ENCODE assay signal across 8 mouse cellular contexts in the genomic region with DNA sequence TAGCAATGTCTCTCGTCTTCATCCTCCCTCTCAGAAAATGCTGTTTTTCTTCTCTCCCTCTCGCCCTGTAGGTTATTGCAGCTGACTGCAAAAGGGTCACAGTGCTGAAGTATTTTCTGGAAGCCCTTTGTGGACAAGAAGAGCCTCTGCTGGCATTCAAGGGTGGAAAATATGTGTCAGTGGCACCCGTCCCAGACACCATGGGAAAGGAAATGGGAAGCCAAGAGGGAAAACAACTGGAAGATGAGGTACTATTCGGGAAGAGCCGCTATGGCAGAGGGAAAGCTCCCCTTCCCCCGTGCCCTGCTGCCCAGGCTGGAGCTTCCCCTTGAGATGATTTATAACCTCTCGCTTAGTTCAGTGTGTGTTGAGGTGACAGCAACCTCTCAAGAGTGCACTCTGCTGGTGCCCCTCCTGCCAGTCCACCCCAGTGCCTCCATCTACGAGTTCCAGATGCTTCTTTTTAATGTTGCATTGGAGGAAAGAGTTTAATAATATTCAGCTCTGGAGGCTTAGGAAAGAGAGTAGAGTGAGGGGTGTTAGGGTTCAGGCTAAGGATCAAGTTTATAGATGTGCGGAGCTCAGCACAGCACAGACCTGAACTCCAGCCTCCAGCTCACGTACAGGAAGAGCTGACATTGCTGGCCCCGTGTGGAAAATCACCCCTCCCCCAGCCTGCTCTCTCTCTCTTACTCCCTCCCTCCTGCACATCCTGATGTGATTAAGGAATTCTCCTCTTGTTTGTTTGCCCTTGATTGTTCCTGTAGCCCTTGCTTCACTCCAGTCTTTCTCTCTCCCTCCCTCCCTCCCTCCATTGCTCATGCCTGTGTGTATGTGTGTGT. TPM values are rescaled to one million over a fixed set of nuclear protein-coding genes. Genes with fewer than 3 reads are reported as not detected.
DNase-seq lines count a peak whose midpoint lies in the region; ATAC-seq and TF ChIP-seq lines count a peak whose summit lies in the region.

No protein-coding gene starts in this region.

- no peak overlapping the region for H3K4me3 ChIP-seq in hindbrain, embryonic 16.5 days (ENCODE audit: low read length)
- no peak overlapping the region for H3K4me3 ChIP-seq in liver, embryonic 13.5 days (replicated peaks)
- no peak overlapping the region for H3K4me3 ChIP-seq in stomach, postnatal 0 days (ENCODE audit: low read depth, low read length)

- H3K27ac ChIP-seq in hindbrain, embryonic 16.5 days (ENCODE audit: low read depth, low read length), result no peak overlapping the region
- peak overlapping the region; percentile 35 for H3K27ac ChIP-seq in liver, embryonic 13.5 days
- H3K27ac ChIP-seq in stomach, postnatal 0 days (replicated peaks), result peak overlapping the region; percentile 90

- TF ChIP-seq EP300 in stomach, postnatal 0 days (optimal IDR thresholded peaks at IDR 0.05), result no peak

- H3K9ac ChIP-seq in hindbrain, embryonic 16.5 days (ENCODE audit: low read depth, low read length), result no peak overlapping the region
- no peak overlapping the region for H3K9ac ChIP-seq in liver, embryonic 13.5 days
- H3K9ac ChIP-seq in stomach, postnatal 0 days (ENCODE audit: low read length), result no peak overlapping the region

- H3K9me3 ChIP-seq in hindbrain, embryonic 16.5 days (ENCODE audit: control insufficient read depth, low read length), result no peaks in the 10 kb centered on the region
- H3K9me3 ChIP-seq in liver, embryonic 13.5 days (replicated peaks), result no peaks in the 10 kb centered on the region
- no peaks in the 10 kb centered on the region for H3K9me3 ChIP-seq in stomach, postnatal 0 days (ENCODE audit: control insufficient read depth, low read length)

- 0 out of 2 replicates have a peak, but pooled peaks have one; percentile 42 for ATAC-seq in hindbrain, embryonic 16.5 days
- ATAC-seq in liver, embryonic 13.5 days (ENCODE audit: low read depth), result peak; percentile 34; the same call in 1 of the 2 replicates
- peak; percentile 46; the same call in 1 of the 2 replicates for ATAC-seq in stomach, postnatal 0 days (ENCODE audit: low FRiP score, low TSS enrichment)
- ATAC-seq in inflammation-experienced regulatory T-cells, adult 6 months, result no peak

- DNase-seq in ovary, postnatal 36 days (ENCODE audit: low spot score), result peak; percentile 51
- no peak for DNase-seq in ovary, adult 18-20 months (ENCODE audit: low spot score)
- peak; percentile 77 for DNase-seq in gastrocnemius, postnatal 14 days
- DNase-seq in liver, embryonic 13.5 days, result no peak
- DNase-seq in stomach, postnatal 0 days (ENCODE audit: low spot score), result no peak
- no peak for DNase-seq in thymus, postnatal 25 days

- H3K4me1 ChIP-seq in hindbrain, embryonic 16.5 days (ENCODE audit: control insufficient read depth, insufficient read depth, low read depth, low read length), result peaks cover 13% of the 10 kb centered on the region
- peaks cover 52% of the 10 kb centered on the region for H3K4me1 ChIP-seq in liver, embryonic 13.5 days (replicated peaks)
- peaks cover 8% of the 10 kb centered on the region for H3K4me1 ChIP-seq in stomach, postnatal 0 days (replicated peaks; ENCODE audit: control insufficient read depth, insufficient read depth)

- no peak; the same call in 1 of the 2 replicates for TF ChIP-seq CTCF in stomach, postnatal 0 days (IDR thresholded peaks at IDR 0.05; ENCODE audit: low read depth)

- no peaks in the 10 kb centered on the region for H3K27me3 ChIP-seq in hindbrain, embryonic 16.5 days (replicated peaks; ENCODE audit: control insufficient read depth, insufficient read depth, low read length)
- no peaks in the 10 kb centered on the region for H3K27me3 ChIP-seq in liver, embryonic 13.5 days
- no peaks in the 10 kb centered on the region for H3K27me3 ChIP-seq in stomach, postnatal 0 days (ENCODE audit: control insufficient read depth, insufficient read depth, low read length)

- 49% methylated on average over 11 of the region's 11 CpGs for WGBS in hindbrain, embryonic 16.5 days
- WGBS in liver, embryonic 13.5 days (ENCODE audit: insufficient replicate concordance), result 42% methylated on average over 11 of the region's 11 CpGs
- WGBS in stomach, postnatal 0 days, result 25% methylated on average over 11 of the region's 11 CpGs

- peaks cover 7% of the 10 kb centered on the region; the same call in 1 of the 2 replicates for H3K36me3 ChIP-seq in hindbrain, embryonic 16.5 days (ENCODE audit: control insufficient read depth, insufficient read depth, low read length)
- peaks cover 14% of the 10 kb centered on the region for H3K36me3 ChIP-seq in liver, embryonic 13.5 days
- H3K36me3 ChIP-seq in stomach, postnatal 0 days (ENCODE audit: control insufficient read depth, insufficient read depth, low read length), result no peaks in the 10 kb centered on the region

- H3K4me2 ChIP-seq in hindbrain, embryonic 16.5 days (ENCODE audit: low read length), result no peak overlapping the region
- H3K4me2 ChIP-seq in liver, embryonic 13.5 days, result no peak overlapping the region
- no peak overlapping the region; the same call in 1 of the 2 replicates for H3K4me2 ChIP-seq in stomach, postnatal 0 days (replicated peaks; ENCODE audit: low read depth)

- intact Hi-C loops in gastrocnemius, postnatal 14 days (cut with DNase I; ENCODE audit: low total_unique reads), result no loop called here

RNA-seq across cellular contexts. Expression of a gene that starts 30.0 kb away (rescaled TPM):
- 10 to 100 TPM; 12.3 to 18.9 TPM for total RNA-seq in gastrocnemius, postnatal 14 days (2021)
- 1.9 and 2.2 TPM in 2 replicates for polyA plus RNA-seq in hindbrain, embryonic 16.5 days (2015; fragmentation: Nextera tagmentation; extraction: Ambion mirVana)
- polyA plus RNA-seq in liver, embryonic 13.5 days (2015; fragmentation: Nextera tagmentation; extraction: Ambion mirVana), result 1.2 and 1.5 TPM in 2 replicates
- 6.6 and 8.2 TPM in 2 replicates for polyA plus RNA-seq in stomach, postnatal 0 days (2015; fragmentation: Nextera tagmentation; extraction: Ambion mirVana)
- under 1 TPM; 0.21 to 0.50 (median 0.38) TPM for polyA plus RNA-seq in inflammation-experienced regulatory T-cells, adult 6 months (2017; shearing (Covaris generic))

RNA-seq across cellular contexts. Expression of a gene that starts 39.3 kb away (rescaled TPM):
- 1 to 10 TPM; 3.6 to 4.1 TPM for total RNA-seq in gastrocnemius, postnatal 14 days (2021)
- polyA plus RNA-seq in hindbrain, embryonic 16.5 days (2015; fragmentation: Nextera tagmentation; extraction: Ambion mirVana), result 14.4 and 14.5 TPM in 2 replicates
- polyA plus RNA-seq in liver, embryonic 13.5 days (2015; fragmentation: Nextera tagmentation; extraction: Ambion mirVana), result 13.3 and 13.4 TPM in 2 replicates
- polyA plus RNA-seq in stomach, postnatal 0 days (2015; fragmentation: Nextera tagmentation; extraction: Ambion mirVana), result 19.3 and 20.2 TPM in 2 replicates
- 10 to 100 TPM; 27.9 to 36.4 (median 32.7) TPM for polyA plus RNA-seq in inflammation-experienced regulatory T-cells, adult 6 months (2017; shearing (Covaris generic))

RNA-seq across cellular contexts. Expression of a gene that starts 51.7 kb away (rescaled TPM):
- total RNA-seq in gastrocnemius, postnatal 14 days (2021), result 1 to 10 TPM; 6.6 to 6.9 TPM
- polyA plus RNA-seq in hindbrain, embryonic 16.5 days (2015; fragmentation: Nextera tagmentation; extraction: Ambion mirVana), result 15.4 and 15.7 TPM in 2 replicates
- 13.8 and 15.8 TPM in 2 replicates for polyA plus RNA-seq in liver, embryonic 13.5 days (2015; fragmentation: Nextera tagmentation; extraction: Ambion mirVana)
- 15.2 and 15.8 TPM in 2 replicates for polyA plus RNA-seq in stomach, postnatal 0 days (2015; fragmentation: Nextera tagmentation; extraction: Ambion mirVana)
- polyA plus RNA-seq in inflammation-experienced regulatory T-cells, adult 6 months (2017; shearing (Covaris generic)), result 10 to 100 TPM in 2 of 3 experiments, 1 to 10 TPM in 1; 4.0 to 15.3 (median 11.7) TPM

RNA-seq across cellular contexts. Expression of a gene that starts 54.2 kb away (rescaled TPM):
- total RNA-seq in gastrocnemius, postnatal 14 days (2021), result 1 to 10 TPM; 2.1 to 3.0 TPM
- 10.6 and 10.7 TPM in 2 replicates for polyA plus RNA-seq in hindbrain, embryonic 16.5 days (2015; fragmentation: Nextera tagmentation; extraction: Ambion mirVana)
- 0.78 and 0.97 TPM in 2 replicates for polyA plus RNA-seq in liver, embryonic 13.5 days (2015; fragmentation: Nextera tagmentation; extraction: Ambion mirVana)
- polyA plus RNA-seq in stomach, postnatal 0 days (2015; fragmentation: Nextera tagmentation; extraction: Ambion mirVana), result 2.1 and 2.9 TPM in 2 replicates
- 1 to 10 TPM; 1.3 to 2.5 (median 2.2) TPM for polyA plus RNA-seq in inflammation-experienced regulatory T-cells, adult 6 months (2017; shearing (Covaris generic))

Comparison
In these comparisons a context has a peak if more than half of its experiments do, and no peak if none do; other contexts are left out.
1. DNase-seq: peak in ovary, postnatal 36 days (single experiment) and gastrocnemius, postnatal 14 days (single experiment); none in ovary, adult 18-20 months (single experiment), liver, embryonic 13.5 days (single experiment), stomach, postnatal 0 days (single experiment) and thymus, postnatal 25 days (single experiment).